Mouse (Mus musculus) layer of hippocampus, adult 9-11 months (tissue): ENCODE measurements around the gene Map3k3.
"Not testable (repeated sequence)": the region's sequence is repeated elsewhere in the genome, so short reads cannot be mapped to it uniquely, and the experiment has no call there.

Experiments used
- DNase-seq: peaks from one replicate; pipeline ENCODE4 v3.0.0; 2022

Map3k3 gene

GRCm38 (mm10) chr11:106083708-106084701, at the start of gene Map3k3:
Map3k3 (plus strand) TSS chr11:106084613.
- DNase-seq: peak; percentile 100

- DNase-seq: no peak
Observed at GRCm38 (mm10) chr11:106034986-106035385, 49.4 kb upstream of the Map3k3 start.

- DNase-seq: peak; percentile 98
Observed at GRCm38 (mm10) chr11:106036548-106037417, 47.6 kb upstream of the Map3k3 start, which contains the start of gene Dcaf7. Dcaf7 (plus strand) TSS chr11:106036872.

- peak; percentile 91 for DNase-seq
Observed at GRCm38 (mm10) chr11:106037418-106037751, 47.0 kb upstream of the Map3k3 start.

GRCm38 (mm10) chr11:106044349-106044748, 40.1 kb upstream of the Map3k3 start:
- DNase-seq: no peak

GRCm38 (mm10) chr11:106045256-106045655, 39.2 kb upstream of the Map3k3 start:
- DNase-seq: no peak

GRCm38 (mm10) chr11:106045780-106046179, 38.6 kb upstream of the Map3k3 start:
- no peak for DNase-seq

GRCm38 (mm10) chr11:106046584-106046983, 37.8 kb upstream of the Map3k3 start:
- no peak for DNase-seq

- no peak for DNase-seq
Observed at GRCm38 (mm10) chr11:106053921-106054320, 30.5 kb upstream of the Map3k3 start.

- DNase-seq: no peak
Observed at GRCm38 (mm10) chr11:106054600-106054999, 29.8 kb upstream of the Map3k3 start.

GRCm38 (mm10) chr11:106055341-106055740, 29.1 kb upstream of the Map3k3 start:
- no peak for DNase-seq

GRCm38 (mm10) chr11:106056819-106057491, 27.5 kb upstream of the Map3k3 start:
- DNase-seq: no peak

GRCm38 (mm10) chr11:106058020-106058419, 26.4 kb upstream of the Map3k3 start:
- DNase-seq: no peak

GRCm38 (mm10) chr11:106060549-106060948, 23.9 kb upstream of the Map3k3 start:
- DNase-seq: no peak

GRCm38 (mm10) chr11:106061311-106061710, 23.1 kb upstream of the Map3k3 start:
- no peak for DNase-seq

GRCm38 (mm10) chr11:106063756-106064155, 20.7 kb upstream of the Map3k3 start:
- no peak for DNase-seq

- DNase-seq: no peak
Observed at GRCm38 (mm10) chr11:106065073-106065922, 19.1 kb upstream of the Map3k3 start.

GRCm38 (mm10) chr11:106065923-106066571, 18.4 kb upstream of the Map3k3 start, which contains the start of gene Taco1:
Taco1 (plus strand) TSS chr11:106066061.
- DNase-seq: peak; percentile 91

GRCm38 (mm10) chr11:106066616-106067015, 17.8 kb upstream of the Map3k3 start:
- not testable (repeated sequence) for DNase-seq

GRCm38 (mm10) chr11:106073774-106074173, 10.6 kb upstream of the Map3k3 start:
- no peak for DNase-seq

- no peak for DNase-seq
Observed at GRCm38 (mm10) chr11:106076321-106076720, 8.1 kb upstream of the Map3k3 start.
